Mouse (Mus musculus): ENCODE data around the gene Olfr206. TPM values are rescaled to one million over a fixed set of nuclear protein-coding genes. Genes with fewer than 3 reads are reported as not detected.

The Olfr206 gene
- not detected in 2 replicates for polyA plus RNA-seq (2012; rRNA removed)

DNA sequence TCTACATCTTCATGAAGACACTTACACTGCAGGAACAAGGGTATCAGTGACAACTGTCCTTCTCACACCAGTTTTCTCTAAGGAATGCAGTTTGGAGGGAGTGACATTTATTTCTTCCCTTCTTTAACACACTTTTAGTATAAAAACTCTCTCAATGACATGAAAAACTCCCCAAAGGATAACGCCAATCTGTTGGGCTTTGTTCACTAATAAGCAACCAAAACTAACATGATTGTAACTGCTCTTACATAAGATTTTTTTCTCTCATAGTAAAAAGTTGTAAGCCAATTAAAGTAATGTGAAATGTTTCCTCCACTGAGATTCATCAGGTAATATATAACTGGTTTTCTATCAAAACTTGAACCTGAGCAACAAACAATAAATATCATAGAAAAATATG is at the start of gene Olfr206:
Gene Olfr206, minus strand, starts transcription at position 101 of the 400 bp plus-strand sequence.

GRCm38 (mm10) chr16:59363893-59364292 is 14.8 kb upstream of the Olfr206 start, which contains the start of gene Olfr209:
Olfr209 (minus strand) TSS chr16:59363993.

GRCm38 (mm10) chr16:59331038-59331437 is 18.0 kb downstream of the Olfr206 start, which contains the start of gene Olfr205:
Olfr205 (minus strand) TSS chr16:59331138.

DNA sequence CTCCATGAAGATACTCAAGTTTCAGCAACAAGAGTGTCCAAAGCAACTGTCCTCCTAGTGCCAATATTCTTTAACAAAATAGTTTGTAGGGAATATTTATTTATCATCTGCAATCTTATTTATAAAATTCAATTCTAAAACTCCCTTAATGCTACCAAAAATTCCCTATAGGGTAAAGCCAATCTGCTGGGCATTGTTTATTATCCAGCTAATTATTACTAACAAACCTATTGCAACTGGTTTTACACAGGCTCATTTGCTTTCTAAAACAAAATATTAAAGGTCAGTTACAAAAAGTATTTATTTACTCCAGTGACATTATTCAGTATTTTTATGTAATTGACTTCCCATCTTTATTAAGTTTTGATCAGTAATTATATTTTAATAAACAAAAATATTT is 30.9 kb downstream of the Olfr206 start, which contains the start of gene Olfr204:
Gene Olfr204, minus strand, starts transcription at position 101 of the 400 bp plus-strand sequence.

DNA sequence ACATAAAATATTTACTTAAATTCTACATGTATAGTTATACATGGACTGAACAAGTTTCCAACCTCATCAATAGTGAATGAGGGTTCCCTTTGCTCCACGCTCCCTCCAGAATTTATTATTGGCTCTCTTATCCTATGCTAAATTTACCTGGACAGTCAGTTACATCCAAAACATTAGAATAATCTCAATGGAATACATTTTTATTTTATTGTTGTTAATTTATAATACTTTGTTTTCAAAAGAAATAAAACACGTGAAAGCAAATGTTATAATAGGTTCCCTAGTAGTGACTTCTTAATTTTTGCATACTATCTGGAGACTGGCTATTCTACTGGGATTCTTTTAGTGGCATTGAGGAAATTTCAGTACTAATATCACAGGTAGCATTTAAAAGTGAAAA is 50.5 kb downstream of the Olfr206 start, which contains the start of gene Olfr203:
Gene Olfr203, plus strand, starts transcription at position 301 of the 400 bp plus-strand sequence.

Other genes with a start within 250 kb of the Olfr206 start
- not detected in 2 replicates for gene Olfr193, start 237.4 kb downstream of the Olfr206 start, polyA plus RNA-seq (2012; rRNA removed)
- gene Olfr194, start 228.2 kb downstream of the Olfr206 start, polyA plus RNA-seq (2012; rRNA removed): not detected in 2 replicates
- not detected in 2 replicates for gene Olfr195, start 202.2 kb downstream of the Olfr206 start, polyA plus RNA-seq (2012; rRNA removed)
- not detected in 2 replicates for gene Olfr196, start 178.8 kb downstream of the Olfr206 start, polyA plus RNA-seq (2012; rRNA removed)
- gene Olfr198, start 145.7 kb downstream of the Olfr206 start, polyA plus RNA-seq (2012; rRNA removed): not detected in 2 replicates
- gene Olfr199, start 129.5 kb downstream of the Olfr206 start, polyA plus RNA-seq (2012; rRNA removed): not detected in 2 replicates
- gene Olfr201, start 76.6 kb downstream of the Olfr206 start, polyA plus RNA-seq (2012; rRNA removed): 0.07 and 0.08 TPM in 2 replicates
- gene Olfr202, start 62.5 kb downstream of the Olfr206 start, polyA plus RNA-seq (2012; rRNA removed): not detected in 2 replicates
- not detected in 2 replicates for gene Olfr203, start 50.4 kb downstream of the Olfr206 start, polyA plus RNA-seq (2012; rRNA removed)
- gene Olfr204, start 31.0 kb downstream of the Olfr206 start, polyA plus RNA-seq (2012; rRNA removed): not detected in 2 replicates
- gene Olfr205, start 18.1 kb downstream of the Olfr206 start, polyA plus RNA-seq (2012; rRNA removed): not detected in 2 replicates
- gene Olfr209, start 14.7 kb upstream of the Olfr206 start, polyA plus RNA-seq (2012; rRNA removed): not detected in 2 replicates
- gene Gabrr3, start 58.1 kb upstream of the Olfr206 start, polyA plus RNA-seq (2012; rRNA removed): not detected in 2 replicates
- gene Riox2, start 122.5 kb upstream of the Olfr206 start, polyA plus RNA-seq (2012; rRNA removed): 7.5 and 8.5 TPM in 2 replicates

All from liver, embryonic 14 days (tissue).